Mouse (Mus musculus): ENCODE results near the gene Mmp8. TPM values are rescaled to one million over a fixed set of nuclear protein-coding genes. Genes with fewer than 3 reads are reported as not detected.

The Mmp8 gene
- total and polyA plus RNA-seq, 2 experiments from 2014 or later = 0.15 TPM; not detected in 1

DNA sequence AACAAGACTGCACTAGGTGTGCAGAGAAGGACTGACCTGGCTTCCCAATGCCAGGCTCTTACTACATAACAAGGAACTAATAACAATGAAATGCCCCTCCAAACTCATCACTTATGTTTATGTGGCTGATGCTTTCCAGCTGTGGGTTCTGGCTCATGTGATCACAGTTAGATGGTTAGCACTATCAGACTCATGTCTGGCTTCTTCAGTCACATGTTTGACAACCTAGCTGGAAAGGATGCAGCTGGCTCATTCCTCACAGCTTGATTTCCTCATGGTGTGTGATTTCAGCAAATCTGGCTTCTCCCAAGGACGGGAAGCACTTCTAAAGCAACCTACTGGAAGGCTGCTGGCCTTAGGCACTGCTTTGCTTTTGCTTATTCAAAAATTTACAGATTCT, 12.8 kb upstream of the Mmp8 start:
- 39% methylated on average over 1 of the region's 1 CpGs for WGBS
- TF ChIP-seq CTCF (IDR thresholded peaks at IDR 0.05; ENCODE audit: low read depth) = no peak
- H3K27ac ChIP-seq = no peak overlapping the region
- no peaks in the 10 kb centered on the region for H3K9me3 ChIP-seq (ENCODE audit: low read length)
- H3K27me3 ChIP-seq (ENCODE audit: insufficient read depth, low read length) = no peaks in the 10 kb centered on the region
- DNase-seq (ENCODE audit: low spot score) (peak; percentile 9), ATAC-seq (0 out of 2 replicates have a peak, but pooled peaks have one; percentile 24)
- H3K4me3 ChIP-seq (ENCODE audit: low read length) = no peak overlapping the region
- H3K9ac ChIP-seq (replicated peaks; ENCODE audit: low read length) = no peak overlapping the region
- H3K4me2 ChIP-seq (ENCODE audit: low read depth, low read length) = no peak overlapping the region
- H3K36me3 ChIP-seq (ENCODE audit: insufficient read depth, low read length) = no peaks in the 10 kb centered on the region
- H3K4me1 ChIP-seq (ENCODE audit: insufficient read depth, low read length) = no peaks in the 10 kb centered on the region

GRCm38 (mm10) chr9:7545920-7546319, 12.3 kb upstream of the Mmp8 start:
- no peak for TF ChIP-seq CTCF (IDR thresholded peaks at IDR 0.05; ENCODE audit: low read depth)
- Histone ChIP-seq H3K9me3 (ENCODE audit: low read length) (no peaks in the 10 kb centered on the region), H3K4me2 (ENCODE audit: low read depth, low read length) (no peak overlapping the region), H3K27me3 (ENCODE audit: insufficient read depth, low read length) (no peaks in the 10 kb centered on the region), H3K27ac (no peak overlapping the region), H3K4me1 (ENCODE audit: insufficient read depth, low read length) (no peaks in the 10 kb centered on the region), H3K9ac (replicated peaks; ENCODE audit: low read length) (no peak overlapping the region), H3K36me3 (ENCODE audit: insufficient read depth, low read length) (no peaks in the 10 kb centered on the region), H3K4me3 (ENCODE audit: low read length) (no peak overlapping the region)
- ATAC-seq = 0 out of 2 replicates have a peak, but pooled peaks have one; percentile 38
- no peak for DNase-seq (ENCODE audit: low spot score)
- WGBS = 91% methylated on average over 7 of the region's 7 CpGs

DNA sequence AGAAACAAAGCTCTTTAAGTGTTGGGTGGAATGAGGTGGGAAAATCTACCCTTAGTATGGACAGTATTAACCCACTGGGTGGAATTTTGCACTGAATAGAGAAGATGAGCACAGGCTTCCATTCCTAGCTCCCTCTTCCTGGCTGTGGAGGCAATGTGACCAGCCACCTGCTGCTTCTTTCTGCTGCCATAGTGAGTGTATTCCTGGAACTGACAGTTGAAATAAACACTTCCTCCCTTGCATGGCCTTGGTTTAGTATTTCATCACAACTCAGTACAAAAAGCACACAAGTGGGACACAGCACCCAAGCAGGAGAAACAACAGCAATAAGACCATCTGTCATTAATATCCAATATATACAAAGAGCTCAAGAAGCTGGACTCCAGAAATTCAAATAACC, 6.3 kb upstream of the Mmp8 start:
- Histone ChIP-seq H3K27me3 (ENCODE audit: insufficient read depth, low read length) (no peaks in the 10 kb centered on the region), H3K9me3 (ENCODE audit: low read length) (no peaks in the 10 kb centered on the region), H3K4me3 (ENCODE audit: low read length) (no peak overlapping the region), H3K36me3 (ENCODE audit: insufficient read depth, low read length) (no peaks in the 10 kb centered on the region), H3K4me2 (ENCODE audit: low read depth, low read length) (no peak overlapping the region), H3K9ac (replicated peaks; ENCODE audit: low read length) (no peak overlapping the region), H3K4me1 (ENCODE audit: insufficient read depth, low read length) (no peaks in the 10 kb centered on the region), H3K27ac (no peak overlapping the region)
- ATAC-seq (no peak), DNase-seq (ENCODE audit: low spot score) (no peak)
- TF ChIP-seq CTCF (IDR thresholded peaks at IDR 0.05; ENCODE audit: low read depth) = no peak

DNA sequence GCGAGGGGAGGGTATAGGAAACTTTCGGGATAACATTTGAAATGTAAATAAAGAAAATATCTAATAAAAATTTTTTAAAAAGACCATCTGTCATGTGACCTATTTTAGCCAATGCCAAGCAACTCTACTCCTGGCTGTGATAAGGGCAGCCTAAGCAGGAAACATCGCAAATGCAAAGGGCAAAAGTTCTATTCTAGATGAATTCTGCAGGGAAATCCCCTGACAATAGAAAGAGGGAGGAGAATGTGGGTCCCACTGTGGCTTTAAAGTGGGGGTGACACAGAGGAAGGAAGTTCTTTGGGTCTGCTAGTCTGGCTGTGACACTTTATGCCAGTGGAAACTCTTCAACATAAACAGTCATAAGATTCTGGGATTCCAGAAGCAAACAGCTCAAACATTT, 4.7 kb upstream of the Mmp8 start:
- H3K4me2 ChIP-seq (ENCODE audit: low read depth, low read length) = no peak overlapping the region
- WGBS = 86% methylated on average over 3 of the region's 3 CpGs
- no peak overlapping the region for H3K27ac ChIP-seq
- H3K36me3 ChIP-seq (ENCODE audit: insufficient read depth, low read length) = no peaks in the 10 kb centered on the region
- no peaks in the 10 kb centered on the region for H3K9me3 ChIP-seq (ENCODE audit: low read length)
- H3K27me3 ChIP-seq (ENCODE audit: insufficient read depth, low read length) = no peaks in the 10 kb centered on the region
- no peak for TF ChIP-seq CTCF (IDR thresholded peaks at IDR 0.05; ENCODE audit: low read depth)
- no peak overlapping the region for H3K4me3 ChIP-seq (ENCODE audit: low read length)
- DNase-seq (ENCODE audit: low spot score) (no peak), ATAC-seq (no peak)
- H3K4me1 ChIP-seq (ENCODE audit: insufficient read depth, low read length) = no peaks in the 10 kb centered on the region
- H3K9ac ChIP-seq (replicated peaks; ENCODE audit: low read length) = no peak overlapping the region

DNA sequence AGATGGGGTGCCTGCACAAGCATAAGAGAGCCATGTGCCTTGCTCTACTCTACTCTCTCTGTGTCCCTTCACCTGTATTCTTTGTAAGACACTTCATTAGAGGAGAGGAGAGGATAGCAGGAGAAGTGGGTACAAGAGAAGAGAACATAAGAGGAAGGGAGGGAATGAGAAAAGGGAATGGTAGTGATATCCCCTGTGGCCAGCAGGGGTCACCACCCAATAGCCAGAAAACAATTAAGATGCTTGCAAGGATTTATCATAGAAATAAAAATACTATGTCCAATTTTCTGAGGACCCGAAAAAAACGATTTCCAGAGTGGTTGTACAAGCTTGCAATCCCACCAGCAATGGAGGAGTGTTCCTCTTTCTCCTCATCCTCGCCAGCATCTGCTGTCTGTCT, 3.9 kb upstream of the Mmp8 start:
- Histone ChIP-seq H3K9me3 (ENCODE audit: low read length) (no peaks in the 10 kb centered on the region), H3K4me1 (ENCODE audit: insufficient read depth, low read length) (no peaks in the 10 kb centered on the region), H3K27ac (no peak overlapping the region), H3K27me3 (ENCODE audit: insufficient read depth, low read length) (no peaks in the 10 kb centered on the region), H3K4me3 (ENCODE audit: low read length) (no peak overlapping the region), H3K4me2 (ENCODE audit: low read depth, low read length) (no peak overlapping the region), H3K9ac (replicated peaks; ENCODE audit: low read length) (no peak overlapping the region), H3K36me3 (ENCODE audit: insufficient read depth, low read length) (no peaks in the 10 kb centered on the region)
- DNase-seq (ENCODE audit: low spot score) (no peak), ATAC-seq (no peak)
- peak; percentile 50 for TF ChIP-seq CTCF (IDR thresholded peaks at IDR 0.05; ENCODE audit: low read depth)
- 43% methylated on average over 3 of the region's 3 CpGs for WGBS

DNA sequence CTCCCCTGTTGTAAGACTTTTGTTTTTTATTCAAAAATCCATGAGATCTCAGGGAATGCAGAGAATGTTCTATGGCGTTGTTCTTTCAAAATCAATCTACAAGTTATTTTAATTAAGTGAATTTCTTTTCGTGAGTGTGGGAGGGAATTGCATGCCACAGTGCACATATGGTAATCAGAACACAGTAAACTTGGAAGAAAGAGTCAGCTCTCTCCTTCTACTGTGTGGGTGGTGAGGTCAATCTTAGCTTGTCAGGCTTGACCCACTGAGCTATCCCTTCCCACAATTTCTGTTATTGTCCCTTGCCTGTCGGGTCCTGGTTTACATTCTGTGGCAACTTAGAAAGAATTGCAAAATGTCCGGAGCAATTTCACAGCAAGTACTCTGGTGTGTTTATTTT, 1.8 kb downstream of the Mmp8 start:
- Histone ChIP-seq H3K4me3 (ENCODE audit: low read length) (no peak overlapping the region), H3K9me3 (ENCODE audit: low read length) (no peaks in the 10 kb centered on the region), H3K27me3 (ENCODE audit: insufficient read depth, low read length) (no peaks in the 10 kb centered on the region), H3K4me2 (ENCODE audit: low read depth, low read length) (no peak overlapping the region), H3K9ac (replicated peaks; ENCODE audit: low read length) (no peak overlapping the region), H3K4me1 (ENCODE audit: insufficient read depth, low read length) (no peaks in the 10 kb centered on the region), H3K36me3 (ENCODE audit: insufficient read depth, low read length) (no peaks in the 10 kb centered on the region), H3K27ac (no peak overlapping the region)
- DNase-seq (ENCODE audit: low spot score) (no peak), ATAC-seq (no peak)
- WGBS = 61% methylated on average over 4 of the region's 4 CpGs
- no peak for TF ChIP-seq CTCF (IDR thresholded peaks at IDR 0.05; ENCODE audit: low read depth)

GRCm38 (mm10) chr9:7567376-7567775, 9.1 kb downstream of the Mmp8 start:
- H3K27ac ChIP-seq = no peak overlapping the region
- H3K27me3 ChIP-seq (ENCODE audit: insufficient read depth, low read length) = no peaks in the 10 kb centered on the region
- no peaks in the 10 kb centered on the region for H3K4me1 ChIP-seq (ENCODE audit: insufficient read depth, low read length)
- no peak for ATAC-seq
- H3K36me3 ChIP-seq (ENCODE audit: insufficient read depth, low read length) = no peaks in the 10 kb centered on the region
- no peak overlapping the region for H3K4me2 ChIP-seq (ENCODE audit: low read depth, low read length)
- TF ChIP-seq CTCF (IDR thresholded peaks at IDR 0.05; ENCODE audit: low read depth) = no peak
- 66% methylated on average over 7 of the region's 7 CpGs for WGBS
- no peak for DNase-seq (ENCODE audit: low spot score)
- no peaks in the 10 kb centered on the region for H3K9me3 ChIP-seq (ENCODE audit: low read length)
- H3K4me3 ChIP-seq (ENCODE audit: low read length) = no peak overlapping the region
- H3K9ac ChIP-seq (replicated peaks; ENCODE audit: low read length) = no peak overlapping the region

Data from hindbrain, postnatal 0 days (tissue).